Mouse (Mus musculus): Measurements from ENCODE around the gene Rfc2. TPM values are rescaled to one million over a fixed set of nuclear protein-coding genes. Genes with fewer than 3 reads are reported as not detected.
A peak's percentile ranks its signal among the peaks of the same experiment; 100 is the strongest.
"Not testable (repeated sequence)": the region's sequence is repeated elsewhere in the genome, so short reads cannot be mapped to it uniquely, and the experiment has no call there.

The Rfc2 gene
- total RNA-seq, 2 experiments from 2014 or later, result 24.8 TPM

DNA sequence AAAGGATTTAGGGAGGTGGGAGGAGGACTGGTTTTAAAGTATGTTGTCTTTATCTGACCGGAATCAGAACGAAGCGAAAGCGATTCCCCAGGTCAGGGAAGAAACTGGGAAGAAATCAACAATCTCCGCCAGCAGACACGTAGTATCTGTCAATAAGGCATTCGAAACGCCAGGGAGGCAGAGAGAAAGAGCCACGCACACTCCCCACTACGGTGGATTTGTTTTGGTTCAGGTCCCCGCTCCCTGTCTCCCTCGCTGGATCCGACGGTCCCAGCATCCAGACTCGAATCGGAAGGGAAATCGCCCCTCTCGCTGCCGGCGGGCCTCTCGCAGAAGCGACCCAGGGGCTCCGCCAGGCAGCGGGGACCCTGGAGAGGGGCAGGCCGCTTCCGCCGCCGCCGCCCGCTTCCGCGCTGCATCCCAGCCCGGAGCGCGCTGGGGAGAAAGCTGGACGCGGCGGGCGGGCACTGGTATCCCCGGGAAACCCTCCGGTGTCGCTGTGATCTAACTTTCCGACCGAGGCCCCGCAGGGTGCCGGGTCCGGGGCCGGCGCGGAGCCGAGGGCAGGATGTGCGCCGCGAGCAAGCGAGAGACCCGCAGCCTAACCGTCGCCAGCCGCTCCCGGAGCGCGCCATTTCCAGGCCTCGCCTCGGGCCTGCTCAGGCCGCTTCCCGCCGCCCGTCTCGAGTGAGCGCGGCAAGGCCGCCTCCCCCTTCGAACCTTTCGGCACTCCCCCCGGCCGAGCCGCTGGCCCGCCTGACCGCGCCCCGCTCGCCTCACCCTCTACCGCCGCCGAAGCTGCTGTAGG, 57.5 kb downstream of the Rfc2 start:
- intact Hi-C loops (cut with DNase I), result no loop called here
- DNase-seq (ENCODE audit: low spot score), result no peak

DNA sequence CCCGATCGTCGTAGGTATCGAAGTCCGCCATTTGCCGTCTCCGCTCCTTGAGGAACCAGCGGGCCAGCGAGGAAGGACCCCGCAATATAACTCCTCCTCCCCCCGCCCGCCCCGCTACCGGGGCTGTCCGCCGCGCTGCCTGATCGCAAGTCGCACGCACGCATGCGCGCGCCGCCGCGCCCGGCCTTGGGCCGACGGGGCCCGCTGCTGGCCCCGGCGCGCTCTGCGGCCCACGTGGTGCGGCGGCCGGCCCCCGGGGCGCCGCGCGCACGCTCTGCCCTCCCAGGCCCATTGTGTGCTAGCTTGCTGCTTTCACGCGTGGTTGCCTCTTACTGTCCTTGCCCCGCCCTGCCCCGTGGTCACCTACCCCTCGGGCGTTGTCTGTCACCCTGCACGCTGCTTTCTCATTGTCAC, 58.1 kb downstream of the Rfc2 start, which contains the start of gene Eif4h:
Gene Eif4h (minus strand): TSS at position 222 of the 414 bp plus-strand sequence.
- DNase-seq (ENCODE audit: low spot score), result peak; percentile 95
- intact Hi-C loops (cut with DNase I), result no loop called here

DNA sequence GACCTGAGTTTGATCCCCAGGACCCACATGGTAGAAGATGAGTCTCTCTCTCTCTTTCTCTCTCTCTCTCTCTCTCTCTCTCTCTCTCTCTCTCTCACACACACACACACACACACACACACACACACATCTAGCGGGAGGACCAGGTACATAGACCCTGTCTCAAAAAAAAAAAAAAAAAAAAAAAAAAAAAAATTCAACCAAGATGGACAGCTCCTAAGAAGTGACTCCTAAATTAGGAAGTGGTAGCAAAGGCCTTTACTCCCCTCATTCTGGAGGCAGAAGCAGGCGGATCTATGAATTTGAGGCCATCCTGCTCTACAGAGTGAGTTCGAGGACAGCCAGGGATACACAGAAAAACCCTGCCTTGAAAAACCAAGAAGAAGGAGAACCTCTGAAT, 59.2 kb downstream of the Rfc2 start:
- intact Hi-C loops (cut with DNase I), result loop anchor here (5.0 kb wide), 1 partner anchor 47 kb away; the partner anchor contains the start of gene Limk1
- no peak for DNase-seq (ENCODE audit: low spot score)

DNA sequence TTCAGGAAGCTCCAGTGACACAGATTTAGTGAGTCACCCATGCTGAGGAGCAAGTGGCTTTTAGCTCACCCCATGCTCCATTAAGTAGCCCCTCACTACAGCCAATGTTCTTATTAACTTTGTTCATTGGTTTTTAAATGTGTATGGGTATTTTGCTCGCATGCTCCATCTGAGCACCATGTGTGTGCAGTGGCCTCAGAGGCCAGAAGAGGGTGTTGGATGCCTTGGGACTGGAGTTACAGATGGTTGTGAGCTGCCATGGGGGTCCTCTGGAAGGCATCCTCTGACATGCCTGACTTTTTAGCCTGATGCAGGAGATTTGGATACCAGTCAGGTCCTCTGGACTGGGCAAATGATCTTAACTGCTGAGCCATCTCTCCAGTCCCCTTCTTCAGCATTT, 63.0 kb downstream of the Rfc2 start:
- DNase-seq (ENCODE audit: low spot score), result no peak
- intact Hi-C loops (cut with DNase I), result loop anchor here (5.0 kb wide), 1 partner anchor 43 kb away; the partner anchor contains the start of gene Limk1

DNA sequence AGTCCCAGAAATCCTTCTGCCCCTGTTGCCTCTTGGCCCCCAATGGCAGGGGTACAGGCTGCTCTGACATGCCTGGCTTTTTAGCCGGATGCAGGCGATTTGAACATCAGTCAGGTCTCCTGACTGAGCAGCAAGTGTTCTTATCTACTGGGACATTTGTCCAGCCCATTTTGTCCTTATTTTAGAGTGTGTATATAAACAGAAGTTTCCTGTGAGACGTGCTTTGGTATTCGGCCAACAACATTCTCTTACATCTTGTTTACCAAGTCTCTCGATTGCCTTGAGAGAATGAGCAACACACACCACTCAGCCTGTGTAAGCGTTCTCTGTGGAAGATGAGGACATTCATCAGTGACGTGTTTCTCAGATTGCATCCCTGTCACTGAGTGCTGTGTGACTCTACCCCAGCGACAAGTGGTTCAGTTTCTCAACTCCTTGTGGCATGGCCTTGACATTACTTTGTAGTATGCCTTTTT, 63.5 kb downstream of the Rfc2 start:
- peak; percentile 17 for DNase-seq (ENCODE audit: low spot score)
- intact Hi-C loops (cut with DNase I), result loop anchor here (5.0 kb wide), 1 partner anchor 43 kb away; the partner anchor contains the start of gene Limk1

DNA sequence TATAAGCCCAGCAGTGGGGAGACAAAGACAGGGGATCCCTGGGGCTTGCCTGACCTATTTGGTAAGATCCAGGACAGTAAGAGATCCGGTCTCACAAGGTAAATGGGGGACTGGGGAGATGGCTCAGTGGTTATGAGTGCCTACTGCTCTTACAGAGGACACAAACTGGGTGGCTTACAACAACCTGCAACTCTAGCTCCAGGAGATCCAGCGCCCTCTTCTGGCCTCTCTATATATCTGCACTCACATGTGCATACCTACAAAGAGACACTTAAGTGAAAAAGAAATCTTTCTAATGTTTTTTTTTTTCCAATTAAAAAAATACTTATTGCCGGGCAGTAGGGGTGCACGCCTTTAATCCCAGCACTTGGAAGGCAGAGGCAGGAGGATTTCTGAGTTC, 65.3 kb downstream of the Rfc2 start:
- DNase-seq (ENCODE audit: low spot score), result no peak
- intact Hi-C loops (cut with DNase I), result no loop called here

DNA sequence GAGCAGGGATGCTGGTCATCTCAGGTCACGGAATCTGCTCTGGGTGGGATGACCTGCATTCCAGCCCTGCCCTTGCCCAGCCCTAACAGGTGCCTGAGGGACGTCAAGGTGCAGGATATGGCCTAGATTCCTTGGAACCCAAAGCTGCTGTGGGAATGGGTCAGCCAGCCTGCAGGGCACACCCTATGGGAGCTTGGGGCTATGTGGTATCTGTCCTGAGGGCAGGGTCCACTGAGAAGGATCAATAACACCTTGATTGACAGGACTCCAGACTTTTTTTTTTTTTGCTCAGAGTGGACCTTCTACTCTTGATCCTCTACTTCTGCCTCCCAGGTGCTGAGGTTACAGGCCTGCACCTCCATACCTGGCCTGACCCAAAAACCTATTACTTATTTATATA, 66.2 kb downstream of the Rfc2 start:
- DNase-seq (ENCODE audit: low spot score), result no peak
- intact Hi-C loops (cut with DNase I), result no loop called here

DNA sequence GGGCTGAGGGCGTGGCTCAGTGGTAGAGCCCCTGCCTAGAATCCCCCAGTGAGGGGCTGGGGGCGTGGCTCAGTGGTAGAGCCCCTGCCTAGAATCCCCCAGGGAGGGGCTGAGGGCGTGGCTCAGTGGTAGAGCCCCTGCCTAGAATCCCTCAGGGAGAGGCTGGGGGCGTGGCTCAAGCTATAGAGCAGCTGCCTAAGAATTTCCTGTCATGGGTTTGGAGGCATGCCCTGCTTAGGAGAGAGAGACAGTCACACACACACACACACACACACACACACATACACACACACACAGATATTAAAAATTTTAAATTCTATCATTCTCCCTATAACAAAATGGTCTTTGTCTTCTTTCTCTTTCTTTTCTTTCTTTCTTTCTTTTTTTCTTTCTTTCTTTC, 67.8 kb downstream of the Rfc2 start:
- intact Hi-C loops (cut with DNase I); DNase-seq (ENCODE audit: low spot score): not testable (repeated sequence)

DNA sequence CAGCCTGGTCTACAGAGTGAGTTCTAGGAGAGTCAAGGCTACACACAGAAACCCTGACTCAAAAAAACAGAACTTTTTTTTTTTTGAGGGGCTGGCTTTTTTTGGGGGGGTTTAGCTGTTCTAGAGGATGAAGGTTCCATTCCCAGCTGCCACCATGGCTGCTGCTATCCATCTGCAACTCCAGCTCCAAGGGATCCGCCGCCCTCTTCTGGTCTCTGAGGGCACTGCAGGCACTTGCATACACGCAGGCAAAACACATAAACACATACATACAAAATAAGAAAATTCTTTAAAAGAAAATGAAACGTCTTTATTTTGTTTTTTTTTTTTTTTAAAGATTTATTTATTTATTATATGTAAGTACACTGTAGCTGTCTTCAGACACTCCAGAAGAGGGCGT, 69.8 kb downstream of the Rfc2 start:
- intact Hi-C loops (cut with DNase I), result no loop called here
- DNase-seq (ENCODE audit: low spot score), result no peak

Small RNAs within 50 kb of the gene (microRNA-seq; reads per million reads assigned to microRNA genes)
- not detected for gene Mir7228

Other genes starting within 250 kb of the Rfc2 start
- 10 to 100 TPM; 18.2 to 26.3 TPM for gene Gtf2ird1, start 124.7 kb upstream of the Rfc2 start, total RNA-seq (2021)
- gene Clip2, start 28.9 kb upstream of the Rfc2 start, total RNA-seq (2021), result 1 to 10 TPM; 6.9 to 7.9 TPM
- not detected for gene Syna, start 21.2 kb upstream of the Rfc2 start, total RNA-seq (2021)
- 1 to 10 TPM; 1.7 to 2.0 TPM for gene Lat2, start 33.7 kb downstream of the Rfc2 start, total RNA-seq (2021)
- gene Eif4h, start 58.1 kb downstream of the Rfc2 start, total RNA-seq (2021), result 100 to 1,000 TPM; 135 to 146 TPM
- 1 to 10 TPM; 4.7 to 5.0 TPM for gene Limk1, start 107.2 kb downstream of the Rfc2 start, total RNA-seq (2021)
- gene Eln, start 166.0 kb downstream of the Rfc2 start, total RNA-seq (2021), result 100 to 1,000 TPM; 147 to 183 TPM